Mouse (Mus musculus) Patski (cell line): Measurements from ENCODE around the gene Disc1. TPM values are rescaled to one million over a fixed set of nuclear protein-coding genes. Genes with fewer than 3 reads are reported as not detected.

ENCODE experiments used
- ATAC-seq: fragments of 100-300 bp; one replicate; pipeline ENCODE4 v1.8.0; 2021
- CTCF ChIA-PET: fragments of 350-600 bp; sonication (Branson Sonifier 250); formaldehyde crosslinking; loops from one replicate; lab custom pipeline; 2022; ENCODE audit warnings: inconsistent platforms; lab: Charles Lee
- POLR2A ChIA-PET: fragments of 350-600 bp; sonication (Branson Sonifier 250); formaldehyde crosslinking; loops from one replicate; lab custom pipeline; 2022; ENCODE audit warnings: antibody characterized with exemption, inconsistent platforms; lab: Charles Lee
- DNase-seq: peaks from one replicate; pipeline ENCODE4 v3.0.0-alpha.2; 2011; ENCODE audit warnings: low read depth, low spot score
- H3K27me3 ChIP-seq: fragments of 371-371 bp; one replicate; pipeline ENCODE4 v1.5.1; 2021
- CTCF ChIP-seq: fragments of 100-300 bp; IDR thresholded peaks from one replicate; pipeline ENCODE4 v1.5.1; 2021
- in situ Hi-C: fragments of 300-500 bp; cut with MboI; formaldehyde crosslinking; loops from 3 replicates; pipeline ENCODE4 v1.11.1; 2018; ENCODE audit warnings: low pct_unique_long_range_greater_than_20kb, mixed read lengths
- polyA plus RNA-seq: library from polyadenylated mRNA; unstranded; gene quantifications from one replicate; pipeline ENCODE4 v1.2.3, GENCODE M21; 2021

Disc1 gene
- polyA plus RNA-seq, 1 experiment from 2014 or later, result 0.06 TPM

GRCm38 (mm10) chr8:125078771-125079384 lies 24.9 kb downstream of the Disc1 start:
- DNase-seq (no peak), ATAC-seq (no peak)
- peaks cover 15% of the 10 kb centered on the region for H3K27me3 ChIP-seq
- no peak for TF ChIP-seq CTCF
- POLR2A ChIA-PET, result no interaction called here
- in situ Hi-C loops, result loop anchor here (5.0 kb wide), 1 partner anchor 78 kb away; no protein-coding TSS in a partner anchor
- CTCF ChIA-PET, result interaction anchor here (1.0 to 1.8 kb wide), 2 partner anchors 10 to 34 kb away, joined by 3 to 5 read pairs; no protein-coding TSS in a partner anchor

- in situ Hi-C loops, result no loop called here
These were observed 26.7 kb downstream of the Disc1 start for GRCm38 (mm10) chr8:125080388-125081344.

GRCm38 (mm10) chr8:125083746-125084145 lies 29.8 kb downstream of the Disc1 start:
- DNase-seq (no peak), ATAC-seq (no peak)
- H3K27me3 ChIP-seq, result no peaks in the 10 kb centered on the region
- ChIA-PET CTCF (no interaction called here), POLR2A (no interaction called here)
- in situ Hi-C loops, result no loop called here
- no peak for TF ChIP-seq CTCF

More at GRCm38 (mm10) chr8:125080388-125081344, 26.7 kb downstream of the Disc1 start:
- no peak for TF ChIP-seq CTCF
- H3K27me3 ChIP-seq, result peaks cover 11% of the 10 kb centered on the region
- POLR2A ChIA-PET, result no interaction called here
- DNase-seq (no peak), ATAC-seq (no peak)
- CTCF ChIA-PET, result interaction anchor here (1.5 to 1.8 kb wide), 2 partner anchors 11 kb away, joined by 5 read pairs; no protein-coding TSS in a partner anchor

- in situ Hi-C loops, result no loop called here
These were observed 30.5 kb downstream of the Disc1 start for GRCm38 (mm10) chr8:125084523-125084922.

GRCm38 (mm10) chr8:125090889-125091740 lies 37.1 kb downstream of the Disc1 start:
- in situ Hi-C loops, result no loop called here
- DNase-seq (no peak), ATAC-seq (no peak)
- ChIA-PET CTCF (no interaction called here), POLR2A (interaction anchor here (0.7 kb wide), 1 partner anchor 16 kb away, joined by 3 read pairs; no protein-coding TSS in a partner anchor)
- H3K27me3 ChIP-seq, result peaks cover 3% of the 10 kb centered on the region
- TF ChIP-seq CTCF, result no peak

More at GRCm38 (mm10) chr8:125084523-125084922, 30.5 kb downstream of the Disc1 start:
- no peak for DNase-seq
- ATAC-seq, result no peak
- ChIA-PET POLR2A (no interaction called here), CTCF (no interaction called here)
- no peak for TF ChIP-seq CTCF
- no peaks in the 10 kb centered on the region for H3K27me3 ChIP-seq

GRCm38 (mm10) chr8:125097140-125097539 lies 43.1 kb downstream of the Disc1 start:
- CTCF ChIA-PET, result interaction anchor here (1.0 kb wide), 1 partner anchor 19 kb away, joined by 3 read pairs; no protein-coding TSS in a partner anchor
- in situ Hi-C loops, result no loop called here
- no peak for ATAC-seq

GRCm38 (mm10) chr8:125098050-125098449 lies 44.1 kb downstream of the Disc1 start:
- in situ Hi-C loops, result no loop called here
- ChIA-PET POLR2A (no interaction called here), CTCF (no interaction called here)
- TF ChIP-seq CTCF, result no peak
- ATAC-seq (no peak), DNase-seq (no peak)
- peaks cover 15% of the 10 kb centered on the region for H3K27me3 ChIP-seq

More at GRCm38 (mm10) chr8:125097140-125097539, 43.1 kb downstream of the Disc1 start:
- no peak for DNase-seq
- POLR2A ChIA-PET, result no interaction called here
- TF ChIP-seq CTCF, result no peak
- peaks cover 15% of the 10 kb centered on the region for H3K27me3 ChIP-seq

GRCm38 (mm10) chr8:125102303-125102702 lies 48.3 kb downstream of the Disc1 start:
- ChIA-PET POLR2A (no interaction called here), CTCF (interaction anchor here (1.0 kb wide), 1 partner anchor 33 kb away, joined by 3 read pairs; no protein-coding TSS in a partner anchor)

GRCm38 (mm10) chr8:125113171-125113570 lies 59.2 kb downstream of the Disc1 start:
- ATAC-seq (no peak), DNase-seq (no peak)
- TF ChIP-seq CTCF, result no peak
- POLR2A ChIA-PET, result interaction anchor here (0.6 kb wide), 1 partner anchor 44 kb away, joined by 3 read pairs; no protein-coding TSS in a partner anchor
- peaks cover 30% of the 10 kb centered on the region for H3K27me3 ChIP-seq
- CTCF ChIA-PET, result interaction anchor here (1.3 kb wide), 1 partner anchor 34 kb away, joined by 3 read pairs; no protein-coding TSS in a partner anchor
- in situ Hi-C loops, result no loop called here

More at GRCm38 (mm10) chr8:125102303-125102702, 48.3 kb downstream of the Disc1 start:
- in situ Hi-C loops, result no loop called here
- peaks cover 14% of the 10 kb centered on the region for H3K27me3 ChIP-seq
- no peak for TF ChIP-seq CTCF
- no peak for DNase-seq
- ATAC-seq, result no peak
